Mouse (Mus musculus) adrenal gland, postnatal 4 days (tissue): ENCODE results near the gene Kif16b. TPM values are rescaled to one million over a fixed set of nuclear protein-coding genes. Genes with fewer than 3 reads are reported as not detected.
A peak's percentile ranks its signal among the peaks of the same experiment; 100 is the strongest.

Experiments
- DNase-seq, 2 experiments: peaks; one replicate each; pipeline ENCODE4 v3.0.0; 2021 to 2022; ENCODE audit warnings: low spot score in 2 of 2, mixed read lengths in 2 of 2
- long read RNA-seq, 2 experiments: library from polyadenylated mRNA; stranded (forward); transcript quantifications; one replicate each; pipeline ENCODE4 v2.0.0; 2021
- total RNA-seq, 2 experiments: library from RNA; stranded (reverse); gene quantifications; 2 replicates each; pipeline ENCODE4 v1.2.3; 2021

Kif16b gene
- 10 to 100 TPM; 22.6 to 26.0 TPM for total RNA-seq
- long read RNA-seq, experiment 1, full-length matches to known transcripts = 3 of 6 reads
- long read RNA-seq, experiment 1, partial matches to known transcripts = 0 of 6 reads
- long read RNA-seq, experiment 1, other reads (novel, unspliced or antisense) = 3 of 6 reads
- long read RNA-seq, experiment 2, full-length matches to known transcripts = 15 of 31 reads
- long read RNA-seq, experiment 2, partial matches to known transcripts = 8 of 31 reads
- long read RNA-seq, experiment 2, other reads (novel, unspliced or antisense) = 8 of 31 reads

DNA sequence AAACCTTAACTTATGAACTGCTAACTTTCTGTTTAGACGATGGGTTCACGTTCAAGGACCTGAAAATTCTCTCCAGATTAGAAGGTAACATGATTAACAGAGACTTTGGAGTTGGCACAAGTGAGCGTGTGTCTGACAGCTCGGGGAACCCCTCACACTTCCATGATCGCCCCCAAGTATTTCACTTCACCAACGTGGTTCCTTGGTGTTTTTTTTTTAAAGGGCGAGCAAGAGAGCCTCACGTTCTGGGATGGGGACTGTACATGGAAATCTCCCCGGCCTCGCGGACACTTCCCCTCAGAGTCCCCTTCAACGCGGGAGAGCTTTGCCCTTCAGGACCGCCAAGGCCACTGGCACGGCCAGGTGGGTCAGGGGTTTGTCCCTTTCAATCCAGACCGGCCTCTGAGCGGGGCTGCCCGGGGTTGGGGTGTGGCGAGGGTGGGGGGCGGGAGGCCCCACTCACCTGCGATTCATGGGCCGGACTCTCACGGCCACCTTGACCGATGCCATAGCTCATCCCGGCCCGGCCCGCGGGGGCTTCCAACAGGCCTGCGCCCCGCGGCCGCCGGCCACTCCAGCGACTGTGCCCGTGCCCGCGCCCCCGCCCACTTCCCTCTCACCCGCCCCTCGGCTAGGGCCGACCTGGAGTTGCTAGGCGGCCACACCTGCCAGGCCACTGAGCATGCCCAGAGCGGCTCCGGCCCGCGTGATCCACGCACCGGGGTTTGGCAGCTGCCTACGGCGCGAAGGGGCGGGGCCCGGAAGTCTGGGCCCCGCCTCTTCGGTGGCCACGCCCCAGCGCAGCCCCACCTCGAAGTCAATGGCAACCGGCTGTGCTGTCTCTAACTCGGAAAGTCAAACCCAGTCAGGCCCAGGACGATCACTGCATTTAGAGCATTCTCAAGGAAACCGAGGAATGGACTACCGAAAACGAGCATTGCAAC, at the start of gene Kif16b:
TSS of gene Kif16b (minus strand) at position 670 of the 944 bp plus-strand sequence.
- peak; percentile 88 to 89 for DNase-seq

DNA sequence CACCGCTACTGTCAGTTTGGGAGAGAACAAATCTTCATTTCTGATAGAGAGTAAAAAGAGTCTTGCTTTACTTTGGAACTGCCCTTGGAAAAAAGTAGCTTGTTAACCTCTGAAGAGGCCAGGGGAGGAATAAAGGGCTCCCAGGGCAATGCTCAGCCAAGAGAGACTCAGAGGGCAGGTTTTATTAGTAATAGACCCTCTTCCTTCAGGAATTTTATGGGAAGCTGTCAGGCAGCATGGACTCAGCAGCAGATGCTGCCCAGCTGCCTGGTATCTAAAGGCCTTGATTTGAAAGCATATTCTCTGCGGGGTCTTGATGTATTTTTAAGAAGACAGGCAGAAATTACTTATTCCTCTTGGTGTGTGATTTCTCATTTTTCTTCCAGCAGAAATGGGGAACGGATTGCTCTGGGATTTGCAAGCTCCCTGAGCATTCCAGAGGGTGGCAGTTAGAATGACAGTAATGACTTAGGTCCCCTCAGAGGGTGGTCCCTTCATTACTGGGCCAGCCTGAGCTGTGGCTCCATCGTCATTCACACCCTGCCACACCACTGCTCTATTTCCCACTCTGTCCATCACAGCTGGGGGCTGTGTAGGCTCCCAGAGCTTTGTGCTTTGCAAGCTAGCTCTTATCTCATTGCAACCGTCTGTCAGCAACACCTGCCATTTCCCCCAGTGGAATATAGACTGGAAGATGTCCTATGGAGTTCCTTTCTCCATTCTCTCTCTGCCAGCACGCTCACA, 39.7 kb upstream of the Kif16b start:
- DNase-seq = no peak

DNA sequence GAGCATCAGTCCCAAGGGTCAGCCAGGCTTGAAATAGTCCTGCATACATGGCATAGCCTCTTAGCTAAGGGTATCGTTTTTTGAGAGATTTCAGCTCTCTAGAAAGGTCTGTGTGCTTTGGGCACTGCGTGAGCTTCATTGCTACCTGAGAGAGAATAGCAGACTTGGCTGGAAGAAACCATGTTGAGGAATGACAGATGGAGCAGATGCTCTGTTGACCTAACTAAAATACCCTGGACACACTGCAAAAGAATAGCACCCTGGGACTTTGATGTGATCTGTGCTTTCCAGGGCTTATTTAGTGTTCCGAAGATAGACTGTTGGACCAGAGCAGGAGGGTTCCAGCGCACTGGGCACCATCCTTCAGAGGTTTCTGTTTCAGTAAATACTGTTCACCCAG, 29.1 kb upstream of the Kif16b start:
- no peak for DNase-seq

DNA sequence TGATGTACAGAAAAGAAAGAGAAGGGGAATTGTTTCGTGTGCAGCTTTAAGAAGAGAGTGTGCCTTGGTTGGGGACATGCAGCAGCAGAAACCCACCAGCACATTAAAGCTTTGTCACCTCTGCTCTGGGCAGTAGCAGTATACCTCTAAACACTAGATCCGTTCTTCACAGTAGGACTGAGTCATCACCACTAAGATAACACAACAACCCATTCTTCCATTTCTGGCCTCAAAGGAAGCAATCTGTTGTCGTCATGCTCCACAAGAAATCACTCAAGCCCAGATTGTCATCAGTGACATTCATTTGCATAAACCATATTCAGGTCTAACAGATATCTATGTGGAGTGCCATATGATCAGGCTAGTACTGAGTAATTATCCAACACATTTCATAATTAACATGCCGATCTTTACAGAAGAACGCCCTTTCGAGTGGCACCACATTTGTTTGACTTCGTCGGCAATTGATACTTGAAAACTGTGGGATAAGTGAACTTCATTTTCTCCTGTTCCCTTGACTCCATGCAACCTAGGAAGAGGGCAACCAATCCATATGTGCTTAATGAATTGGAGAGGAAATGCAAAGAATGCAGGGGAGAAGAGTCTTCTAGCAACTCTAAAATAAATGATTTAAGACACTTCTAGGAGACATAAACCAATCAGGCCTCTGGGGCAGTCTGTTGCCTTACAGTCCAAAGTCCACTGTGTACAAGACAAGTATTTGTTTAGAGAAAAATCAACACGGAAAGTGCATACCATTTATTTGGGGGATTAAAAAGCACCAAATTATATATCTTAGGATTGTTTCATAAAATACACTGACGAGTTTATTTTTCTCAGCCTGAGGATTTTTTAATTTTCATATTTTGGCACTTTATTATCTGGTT, 28.1 kb upstream of the Kif16b start:
- no peak for DNase-seq

DNA sequence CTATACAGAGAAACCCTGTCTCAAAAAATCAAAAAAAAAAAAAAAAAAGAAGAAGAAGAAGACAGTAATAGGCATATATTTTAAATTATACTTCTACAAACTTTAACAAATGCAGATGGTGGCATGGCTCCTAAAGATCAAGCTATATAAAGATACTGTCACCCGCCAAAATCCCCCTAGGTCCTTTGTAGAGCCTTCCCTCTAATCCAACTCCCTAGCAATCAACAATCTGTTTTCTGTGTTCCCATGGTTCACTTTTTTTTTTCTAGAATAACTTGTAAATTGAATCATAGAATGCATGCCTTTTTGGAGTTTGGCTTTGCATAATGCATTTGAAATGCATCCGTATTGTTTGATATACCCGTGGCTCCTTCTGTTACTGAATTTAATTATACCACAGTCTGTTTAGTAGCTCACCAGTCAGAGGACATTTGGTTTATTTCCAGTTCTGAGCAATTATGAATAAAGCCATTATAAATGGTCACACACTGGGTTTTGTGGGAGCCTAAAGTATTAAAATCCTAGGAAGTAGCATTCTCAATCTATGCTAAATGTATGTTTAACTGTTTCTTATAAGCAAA, 9.6 kb upstream of the Kif16b start:
- DNase-seq = no peak

DNA sequence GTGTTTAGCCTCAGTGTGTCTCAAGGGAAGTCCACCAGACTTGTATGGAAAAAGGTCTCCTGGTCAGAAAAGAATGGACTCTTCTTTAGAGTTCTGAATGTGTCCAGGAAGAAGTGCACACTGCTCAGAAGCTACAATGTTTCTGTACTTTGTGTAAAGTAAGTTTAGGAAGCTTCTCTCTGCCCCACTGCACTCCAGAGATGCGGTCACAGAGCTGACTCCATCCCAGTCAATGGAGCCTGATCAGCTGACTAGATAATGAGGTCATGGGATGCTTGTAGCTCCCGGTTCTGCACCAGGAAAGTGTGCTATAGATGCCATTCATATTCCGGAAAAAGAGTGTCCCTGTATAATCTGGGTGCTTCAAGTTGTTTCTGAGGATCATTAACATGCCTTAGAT, 7.9 kb upstream of the Kif16b start:
- DNase-seq = no peak

DNA sequence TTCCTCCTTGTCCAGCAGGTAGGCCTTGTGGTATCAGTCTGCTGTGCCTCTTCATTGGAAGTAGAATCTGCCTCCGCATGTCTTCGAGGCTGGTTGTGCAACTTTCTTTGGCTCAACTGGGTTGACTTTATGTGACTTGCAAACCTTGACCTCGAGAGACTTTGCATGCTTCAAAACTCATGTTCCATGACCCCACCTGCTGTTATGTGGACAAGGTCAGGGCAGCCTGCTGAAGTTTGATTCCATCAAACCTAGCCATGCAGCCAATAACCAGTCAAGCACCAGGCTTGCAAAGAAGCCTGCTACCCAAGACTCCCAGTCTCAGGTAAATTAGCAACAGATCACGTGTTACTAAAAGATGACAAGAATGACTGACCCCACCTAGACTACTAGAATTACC, 5.7 kb upstream of the Kif16b start:
- DNase-seq = no peak

DNA sequence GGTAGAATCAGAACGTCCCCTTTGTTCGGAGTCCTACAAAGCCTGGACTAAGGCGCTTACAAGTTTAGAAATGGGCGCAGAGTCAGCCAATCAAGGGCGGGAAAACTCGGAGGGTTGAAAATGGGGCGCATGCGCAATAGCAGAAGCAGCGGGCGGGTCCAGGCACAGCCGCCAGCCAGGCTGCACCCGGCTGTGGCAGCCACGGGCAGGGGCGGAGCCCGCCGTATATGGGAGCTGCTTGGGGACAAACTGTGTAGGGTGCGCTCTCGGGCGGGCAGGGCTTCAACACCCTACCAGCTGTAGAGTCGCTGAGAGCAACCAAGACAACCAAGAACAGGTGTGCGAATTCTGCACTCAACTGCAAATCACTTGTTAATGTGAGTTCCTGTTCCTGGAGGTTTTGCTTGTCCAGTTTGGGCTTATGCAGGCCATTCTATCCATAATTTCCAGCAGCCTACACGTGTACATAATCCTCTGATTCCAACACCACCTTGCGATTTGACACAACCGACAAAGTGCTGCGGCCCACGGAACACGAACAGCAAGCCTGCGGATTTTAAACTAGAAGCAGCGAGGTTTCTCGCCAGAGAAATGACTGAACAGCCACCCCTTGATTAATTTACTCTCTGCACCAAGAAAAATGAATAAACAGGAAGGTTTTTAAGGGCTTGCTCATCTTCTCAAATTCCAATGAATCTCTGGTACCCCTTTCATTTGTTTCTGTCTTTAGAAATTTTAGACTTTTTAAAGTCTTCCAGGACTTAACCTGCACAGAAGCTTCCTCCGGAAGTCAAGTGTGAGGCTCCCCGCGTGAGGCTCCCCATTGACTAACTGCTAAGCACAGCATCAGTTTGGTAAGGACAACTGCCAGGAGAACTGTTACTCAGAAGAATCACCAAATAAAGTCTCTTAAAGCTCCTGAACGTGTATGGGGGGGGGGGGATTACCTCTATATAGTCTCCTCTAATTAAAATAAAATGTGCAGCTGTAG, 1.9 kb upstream of the Kif16b start:
- peak; percentile 75 to 86 for DNase-seq

DNA sequence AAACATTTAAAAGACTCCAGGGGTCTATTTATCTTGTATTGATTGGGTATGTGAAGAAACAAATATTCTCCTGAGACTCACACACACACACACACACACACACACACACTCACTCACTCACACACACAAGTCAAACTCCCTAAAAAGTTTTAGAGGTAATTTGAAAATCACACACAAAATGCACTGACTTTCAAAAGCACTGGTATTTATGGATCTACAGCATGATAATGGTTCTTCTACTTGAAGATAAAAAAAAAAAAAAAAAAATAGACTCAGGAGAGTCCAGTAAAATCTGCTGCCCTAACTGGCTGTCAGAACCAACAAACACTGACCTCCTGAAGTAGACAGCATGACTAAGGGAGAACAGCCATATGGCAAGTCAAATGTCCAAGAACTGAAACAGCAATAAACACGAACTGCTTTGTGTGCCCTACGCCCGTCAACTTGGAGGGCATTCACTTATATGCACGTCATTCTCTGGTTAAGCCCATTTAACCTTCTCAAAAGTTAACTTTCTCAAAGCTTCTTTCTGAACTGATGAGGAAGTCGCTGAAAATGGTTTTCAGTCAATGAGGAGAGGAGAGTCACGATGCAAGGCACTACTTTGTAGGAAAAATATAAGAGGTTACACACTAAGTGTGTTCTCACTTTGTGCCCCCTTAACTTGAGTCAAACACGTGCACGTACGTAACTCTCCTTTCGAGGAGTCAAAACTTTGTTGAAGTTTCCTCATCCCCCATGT, 1.0 kb downstream of the Kif16b start:
- no peak for DNase-seq

DNA sequence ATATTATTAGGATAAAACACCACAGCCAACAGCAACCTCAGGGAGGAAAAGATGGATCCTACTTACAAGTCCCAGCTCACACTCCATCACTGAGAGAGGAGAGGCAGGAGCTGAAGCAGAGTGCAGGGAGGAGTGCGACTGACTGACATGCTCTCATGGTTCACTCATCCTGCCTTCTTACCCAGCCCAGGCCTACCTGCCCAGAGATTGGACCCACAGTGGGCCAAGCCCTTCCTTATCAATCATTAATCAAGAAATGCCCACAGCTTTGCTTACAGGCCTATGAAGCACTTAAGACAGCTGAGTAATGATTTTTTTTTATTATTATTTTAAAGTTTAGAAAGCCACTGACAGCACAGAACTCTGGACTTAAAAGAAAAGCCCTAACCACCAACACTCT, 7.6 kb downstream of the Kif16b start:
- no peak for DNase-seq

DNA sequence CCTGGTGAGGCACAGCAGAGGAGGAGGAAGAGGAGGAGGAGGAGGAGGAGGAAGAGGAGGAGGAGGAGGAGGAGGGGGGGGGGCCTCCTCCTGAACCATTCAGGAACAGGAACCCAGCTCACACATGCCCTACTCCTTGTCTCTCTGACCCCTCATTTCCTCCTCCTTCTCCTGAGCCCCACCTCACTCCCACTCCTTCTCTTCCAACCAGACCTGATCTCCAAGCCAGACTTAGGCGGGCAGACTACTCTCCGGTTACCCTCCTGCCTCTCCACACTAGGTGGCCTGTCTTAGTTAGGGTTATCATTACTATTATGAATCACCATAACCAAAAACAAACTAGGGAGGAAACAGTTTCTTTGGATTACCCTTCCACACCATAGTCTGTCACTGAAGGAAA, 10.0 kb downstream of the Kif16b start:
- DNase-seq = no peak

DNA sequence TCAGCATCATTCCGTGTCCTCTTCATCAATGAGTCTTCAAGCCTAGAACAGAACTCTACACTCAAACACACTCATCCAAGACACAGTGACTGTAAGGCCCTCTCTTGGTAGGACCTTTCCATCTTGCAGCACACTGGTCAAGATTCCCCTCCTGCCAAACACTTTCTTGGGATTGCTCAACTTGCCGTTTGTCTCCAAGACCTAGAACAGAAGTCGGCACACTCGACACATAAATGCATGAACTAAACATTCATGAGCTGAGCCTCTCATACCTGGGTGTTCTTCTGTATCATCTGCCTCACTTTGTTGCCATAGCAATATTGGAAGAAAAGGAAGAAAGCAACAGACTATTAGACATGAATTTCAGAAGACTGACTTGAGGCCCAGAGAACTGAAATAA, 16.9 kb downstream of the Kif16b start:
- no peak for DNase-seq

DNA sequence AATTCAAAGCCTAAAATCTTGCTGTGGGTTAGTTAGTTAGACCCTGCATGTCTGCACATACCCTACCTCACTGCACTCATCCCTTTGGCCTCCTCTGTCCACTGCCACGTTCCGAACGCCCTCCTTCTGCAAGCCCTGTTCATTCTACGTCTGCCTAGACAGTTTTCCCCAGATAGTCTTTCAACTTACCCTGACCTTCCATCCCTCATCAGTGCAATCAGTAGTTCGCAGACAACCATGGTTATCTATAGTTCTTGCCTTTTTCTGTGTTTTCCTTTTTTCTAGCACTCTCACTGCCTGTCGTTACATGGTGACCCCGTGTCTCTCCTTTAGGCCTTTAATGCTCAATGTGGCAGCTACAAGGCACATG, 17.7 kb downstream of the Kif16b start:
- DNase-seq = no peak

DNA sequence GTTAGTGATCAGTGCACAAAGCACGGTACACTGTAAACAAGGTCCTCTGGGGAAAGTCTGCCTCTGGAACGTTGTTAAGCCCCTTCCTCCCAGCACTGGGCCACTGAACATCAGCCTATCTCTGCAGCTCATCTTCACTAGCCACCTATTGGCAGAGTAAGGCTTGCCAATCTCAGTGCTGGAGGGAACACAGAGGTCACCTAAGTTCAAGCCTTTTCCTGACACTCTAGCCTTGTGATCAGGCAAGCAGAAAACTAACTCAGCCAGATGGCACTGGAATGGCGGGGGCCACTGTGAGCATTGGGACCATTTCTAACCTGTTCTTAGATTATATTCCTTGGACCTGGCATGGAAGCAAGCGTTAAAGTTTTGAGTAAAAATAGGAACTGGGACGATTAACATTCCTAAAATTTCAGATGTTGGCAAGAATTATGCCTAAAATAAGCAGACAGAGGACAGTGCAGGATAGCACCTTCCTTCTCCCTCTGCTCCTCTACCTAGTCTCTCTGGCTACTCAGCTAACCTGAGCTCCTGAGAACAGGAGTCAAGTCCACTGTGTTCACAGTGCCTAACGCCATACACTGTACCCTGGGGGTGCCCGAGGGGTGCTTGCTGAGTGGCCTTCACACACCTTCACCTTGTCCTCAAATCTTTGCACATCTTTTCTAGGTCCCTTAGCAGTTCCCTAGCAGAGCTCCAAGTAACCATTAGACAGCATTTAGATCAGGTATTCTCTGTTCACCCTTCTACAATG, 18.3 kb downstream of the Kif16b start:
- no peak for DNase-seq

DNA sequence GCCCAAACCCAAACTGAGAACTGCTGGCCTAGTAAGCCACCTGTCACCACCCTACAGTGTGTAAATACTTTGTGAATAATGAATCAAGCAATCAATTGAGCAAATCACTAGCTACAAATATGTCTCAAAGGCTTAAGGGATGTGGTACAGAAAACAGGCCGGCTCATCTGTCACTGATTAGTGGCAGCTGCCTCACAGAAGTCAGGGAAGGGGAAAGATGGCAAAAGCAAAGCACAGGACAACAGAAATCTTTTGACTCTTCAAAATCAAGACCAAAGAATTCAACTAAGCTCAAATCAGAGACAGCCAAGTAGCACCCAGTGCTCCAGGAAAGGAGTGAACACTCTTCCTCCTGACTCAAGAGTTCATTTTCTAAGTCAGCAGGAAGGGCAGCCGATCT, 18.9 kb downstream of the Kif16b start:
- no peak for DNase-seq

DNA sequence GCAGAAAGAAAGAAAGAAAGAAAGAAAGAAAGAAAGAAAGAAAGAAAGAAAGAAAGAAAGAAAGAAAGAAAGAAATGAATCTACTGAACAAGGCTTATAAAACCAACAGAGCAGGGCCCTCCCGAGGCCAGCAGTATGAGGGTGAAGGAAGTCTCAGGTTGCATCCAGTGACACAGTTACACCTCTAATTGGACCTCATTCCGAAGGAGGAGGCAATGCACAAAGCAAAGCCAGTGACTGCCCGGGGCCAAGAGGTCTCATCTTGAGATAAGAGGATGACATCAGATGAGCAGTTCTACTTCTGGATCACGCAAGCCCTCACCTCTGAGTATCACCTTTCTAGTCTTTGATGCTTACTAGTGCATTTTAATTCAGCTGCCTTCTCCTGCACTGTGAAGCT, 20.2 kb downstream of the Kif16b start:
- DNase-seq = no peak

DNA sequence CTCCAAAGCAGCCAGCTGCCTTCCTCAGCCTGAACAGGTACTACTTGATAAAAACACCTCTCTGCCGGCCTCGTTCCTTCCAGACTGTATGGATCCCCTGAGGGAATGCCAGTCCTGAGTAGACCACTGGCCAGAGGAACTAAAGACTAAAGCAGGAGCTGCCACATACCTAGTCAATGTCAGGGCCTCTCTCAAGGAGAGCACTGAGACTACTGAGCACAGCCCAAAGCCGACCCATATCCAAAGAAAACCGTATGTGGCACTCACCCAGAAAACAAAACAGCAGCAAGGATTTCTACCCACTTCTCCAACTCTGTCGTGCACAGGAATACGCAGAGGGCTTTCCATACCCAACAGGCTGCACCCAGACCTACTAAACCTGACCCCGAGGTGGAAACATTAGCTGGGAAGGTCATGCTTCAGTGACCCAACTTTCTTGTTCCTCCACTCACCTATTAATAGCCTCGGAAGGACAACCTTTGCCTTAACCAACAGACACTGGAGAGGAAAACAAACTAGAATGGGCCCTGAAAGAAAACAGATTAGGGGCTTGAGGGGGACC, 22.0 kb downstream of the Kif16b start:
- DNase-seq = no peak
